Mouse (Mus musculus) liver, adult 2 months (tissue): ENCODE measurements around the gene Ankrd6. TPM values are rescaled to one million over a fixed set of nuclear protein-coding genes. Genes with fewer than 3 reads are reported as not detected.

ENCODE experiments used
- DNase-seq: peaks from one replicate; pipeline ENCODE4 v3.0.0-alpha.2; 2011; ENCODE audit warnings: low read depth, low spot score; ENCODE audit errors: extremely low read depth
- H3K27ac ChIP-seq: fragments of 200-500 bp; replicated peaks from 2 replicates; pipeline ENCODE4 v1.5.1; 2012; ENCODE audit warnings: low read depth, mild to moderate bottlenecking, control low read depth, inconsistent platforms, low read length; ENCODE audit not compliant: insufficient read depth
- H3K27me3 ChIP-seq: fragments of 200-500 bp; 2 replicates; pipeline ENCODE4 v1.6.1; 2012; ENCODE audit warnings: mild to moderate bottlenecking, moderate library complexity, low read length, inconsistent platforms; ENCODE audit not compliant: control insufficient read depth, insufficient read depth
- H3K36me3 ChIP-seq: fragments of 200-500 bp; 2 replicates; pipeline ENCODE4 v1.6.1; 2012; ENCODE audit warnings: low read length, inconsistent platforms; ENCODE audit not compliant: control insufficient read depth, insufficient read depth
- H3K4me1 ChIP-seq: fragments of 200-500 bp; 2 replicates; pipeline ENCODE4 v1.6.1; 2011; ENCODE audit warnings: low read length; ENCODE audit not compliant: control insufficient read depth, insufficient read depth
- H3K4me3 ChIP-seq: fragments of 200-500 bp; 2 replicates; pipeline ENCODE4 v1.5.1; 2011; ENCODE audit warnings: low read depth, mild to moderate bottlenecking, control low read depth, low read length, moderate library complexity; ENCODE audit not compliant: insufficient read depth
- H3K79me2 ChIP-seq: fragments of 200-500 bp; 2 replicates; pipeline ENCODE4 v1.6.1; 2012; ENCODE audit warnings: inconsistent platforms, mild to moderate bottlenecking, low read length, moderate library complexity; ENCODE audit not compliant: control insufficient read depth, insufficient read depth
- H3K9ac ChIP-seq: fragments of 200-500 bp; 2 replicates; pipeline ENCODE4 v1.6.1; 2012; ENCODE audit warnings: low read depth, mild to moderate bottlenecking, control low read depth, inconsistent platforms, low read length
- CTCF ChIP-seq: fragments of 200-500 bp; IDR thresholded peaks from 2 replicates; pipeline ENCODE4 v1.5.1; 2011; ENCODE audit warnings: low read depth, low read length, control low read depth
- POLR2A ChIP-seq: fragments of 200-500 bp; IDR thresholded peaks from 2 replicates; pipeline ENCODE4 v1.6.1; 2011; ENCODE audit warnings: low read length, control low read depth; ENCODE audit not compliant: insufficient read depth; ENCODE audit errors: extremely low read depth
- WGBS: fragments of 180-500 bp; shearing (Covaris S2); methylation state at CpG from one replicate; pipeline ENCODE4 v1.1.7; 2018; 5-methylcytosine and 5-hydroxymethylcytosine counted together
- polyA plus RNA-seq: library from polyadenylated mRNA; depleted of rRNA; stranded (reverse); fragments of >200 nt; gene quantifications from 2 replicates; pipeline ENCODE4 v1.2.3, GENCODE M21; 2012
- total RNA-seq: library from RNA; depleted of rRNA; stranded (reverse); fragments of >200 nt; gene quantifications from 2 replicates; pipeline ENCODE4 v1.2.3, GENCODE M21; 2014

The Ankrd6 gene
- total and polyA plus RNA-seq, 2 experiments = 0.07 to 0.28 TPM

DNA sequence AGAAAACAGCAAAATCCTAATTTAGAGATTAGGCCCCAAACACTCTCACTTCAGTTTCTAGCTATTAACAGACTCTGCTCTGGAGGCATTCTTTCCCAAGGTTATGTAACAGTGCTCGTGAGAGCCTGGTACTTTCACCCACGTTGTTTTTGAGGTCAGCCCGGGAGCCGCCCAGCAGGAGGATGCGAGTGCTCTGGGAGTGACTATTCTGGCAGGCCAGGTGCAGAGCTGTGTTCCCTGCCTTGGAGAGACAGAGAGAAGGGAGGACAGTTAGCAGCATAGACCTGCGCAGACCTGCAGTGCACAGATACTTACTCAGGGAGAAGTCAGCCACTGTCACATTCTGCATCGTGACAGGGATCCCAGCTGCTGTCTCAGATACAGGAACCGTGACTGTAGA lies 126.4 kb downstream of the Ankrd6 start:
- H3K4me3 ChIP-seq = no peak overlapping the region
- no peaks in the 10 kb centered on the region for H3K4me1 ChIP-seq
- H3K27ac ChIP-seq = no peak overlapping the region
- no peak for TF ChIP-seq POLR2A
- no peak for TF ChIP-seq CTCF
- no peaks in the 10 kb centered on the region for H3K36me3 ChIP-seq
- no peak overlapping the region for H3K9ac ChIP-seq
- no peaks in the 10 kb centered on the region for H3K27me3 ChIP-seq
- WGBS = 52% methylated on average over 8 of the region's 8 CpGs
- no peaks in the 10 kb centered on the region for H3K79me2 ChIP-seq
- DNase-seq = no peak

DNA sequence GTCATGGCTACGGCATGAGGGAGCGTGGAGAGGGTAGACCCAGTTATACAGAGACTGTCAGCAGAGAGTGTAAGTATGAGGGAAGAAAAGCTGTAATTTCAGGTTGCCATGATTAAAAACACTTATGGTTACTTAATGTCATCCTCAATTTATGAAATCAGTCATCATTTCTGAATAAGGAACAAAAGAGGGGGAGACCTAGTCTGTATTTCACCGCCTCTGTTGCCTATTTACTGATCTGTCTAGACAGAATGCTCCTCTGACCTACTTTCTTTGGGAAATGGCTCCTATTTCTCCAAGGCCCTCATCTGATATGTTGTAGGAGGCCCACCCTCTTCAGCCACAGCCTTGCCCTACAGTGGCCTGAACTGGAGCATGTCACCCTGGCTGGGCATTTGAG lies 130.0 kb downstream of the Ankrd6 start:
- WGBS = 93% methylated on average over 3 of the region's 3 CpGs
- no peak overlapping the region for H3K27ac ChIP-seq
- H3K79me2 ChIP-seq = no peaks in the 10 kb centered on the region

DNA sequence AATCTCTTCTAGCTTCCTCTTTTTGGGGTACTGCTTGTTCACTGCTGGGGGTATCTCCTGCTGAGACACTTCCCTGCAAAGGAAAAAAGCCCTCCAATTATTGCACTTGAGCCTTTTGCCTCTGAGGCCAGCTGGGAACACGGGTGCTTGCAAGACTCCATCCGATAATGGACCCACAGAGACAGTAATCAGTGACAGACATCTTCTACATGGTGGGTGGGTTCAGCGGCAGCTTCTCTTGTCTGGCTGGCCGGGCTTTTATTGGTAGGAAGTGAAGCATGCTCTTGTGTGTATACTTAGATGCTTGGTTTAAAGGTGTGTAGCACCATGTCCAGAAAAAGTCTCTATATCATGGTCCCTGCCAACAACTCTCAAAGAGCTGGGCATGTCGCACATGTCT lies 133.2 kb downstream of the Ankrd6 start:
- H3K27me3 ChIP-seq = no peaks in the 10 kb centered on the region
- TF ChIP-seq CTCF = no peak
- no peak for TF ChIP-seq POLR2A
- no peaks in the 10 kb centered on the region for H3K79me2 ChIP-seq
- H3K9ac ChIP-seq = no peak overlapping the region
- no peak overlapping the region for H3K27ac ChIP-seq
- 89% methylated on average over 5 of the region's 5 CpGs for WGBS
- DNase-seq = no peak
- no peaks in the 10 kb centered on the region for H3K36me3 ChIP-seq
- H3K4me3 ChIP-seq = no peak overlapping the region
- no peaks in the 10 kb centered on the region for H3K4me1 ChIP-seq

More for the DNA sequence above, 130.0 kb downstream of the Ankrd6 start:
- H3K4me3 ChIP-seq = no peak overlapping the region
- no peaks in the 10 kb centered on the region for H3K36me3 ChIP-seq
- DNase-seq = no peak
- no peaks in the 10 kb centered on the region for H3K27me3 ChIP-seq
- no peak for TF ChIP-seq POLR2A
- H3K9ac ChIP-seq = no peak overlapping the region
- H3K4me1 ChIP-seq = no peaks in the 10 kb centered on the region

DNA sequence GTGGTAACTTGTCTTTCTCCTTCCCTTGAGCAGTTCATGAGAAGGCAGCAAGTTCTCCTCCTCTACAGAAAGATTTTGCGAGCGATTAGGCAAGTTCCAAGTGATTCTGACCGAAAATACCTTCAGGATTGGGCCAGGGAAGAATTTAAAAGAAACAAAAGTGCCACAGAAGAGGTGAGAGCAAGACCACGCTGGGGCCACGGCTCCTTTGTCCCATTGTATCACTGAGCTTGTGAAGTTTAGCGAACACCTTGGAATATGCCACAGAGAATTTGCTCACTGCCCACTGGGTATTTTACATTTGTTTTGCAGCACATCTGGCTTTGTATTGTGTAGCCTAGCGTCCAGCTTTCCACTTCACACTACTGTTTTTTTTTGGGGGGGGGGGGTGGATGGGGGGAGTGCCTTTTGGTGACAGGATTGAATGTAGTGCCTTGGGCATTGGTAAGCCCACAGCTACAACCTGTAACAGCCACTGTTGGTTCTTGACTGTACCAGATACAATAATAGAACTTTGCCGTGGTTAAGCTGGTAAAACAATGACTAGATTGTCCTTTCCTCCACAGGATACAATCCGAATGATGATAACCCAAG lies 150.0 kb downstream of the Ankrd6 start:
- 5% methylated on average over 9 of the region's 9 CpGs for WGBS
- DNase-seq = no peak

DNA sequence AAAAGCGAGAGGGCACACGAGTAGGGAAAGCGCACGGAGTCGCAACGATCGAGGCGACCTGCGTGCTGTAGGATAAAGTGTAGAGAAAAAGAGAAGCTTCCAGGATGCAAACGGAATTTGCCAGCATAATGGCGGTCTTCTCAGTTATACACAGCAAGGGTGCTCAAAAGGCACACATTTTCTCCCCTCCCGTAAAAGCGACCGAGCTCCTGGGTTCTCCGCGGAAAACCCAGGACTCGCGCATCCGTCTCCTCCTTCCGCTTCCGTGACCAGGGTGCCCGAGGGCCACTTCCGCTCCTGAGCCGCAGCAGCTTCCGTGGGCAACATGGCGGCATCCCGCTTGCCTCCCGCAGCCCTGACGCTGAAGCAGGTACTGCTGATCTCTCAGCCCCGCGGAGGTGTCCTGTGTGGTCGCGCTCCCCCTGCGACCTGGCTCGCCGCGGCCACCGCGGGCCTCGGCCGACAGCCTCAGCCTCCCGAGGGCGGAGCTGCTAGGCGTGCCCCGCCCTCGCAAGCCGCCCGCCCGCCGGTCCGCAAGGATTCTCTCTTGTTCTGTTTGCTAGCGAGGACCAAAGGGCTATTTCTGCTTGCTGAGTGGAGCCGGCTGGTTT lies 150.6 kb downstream of the Ankrd6 start, which contains the start of gene Lyrm2:
Gene Lyrm2, plus strand, starts transcription at position 288 of the 611 bp plus-strand sequence.
- Histone ChIP-seq H3K27ac (peak within 1 kb of the TSS; percentile 95), H3K4me3 (peak within 1 kb of the TSS; percentile 95), H3K9ac (peak within 1 kb of the TSS; percentile 92), H3K4me1 (peaks cover 2% of the 10 kb centered on the region; the same call in 1 of the 2 replicates), H3K27me3 (no peaks in the 10 kb centered on the region), H3K79me2 (no peaks in the 10 kb centered on the region), H3K36me3 (no peaks in the 10 kb centered on the region)
- 1% methylated on average over 53 of the region's 53 CpGs for WGBS
- peak; percentile 72 for DNase-seq
- TF ChIP-seq CTCF = no peak
- peak; percentile 56; the same call in 1 of the 2 replicates for TF ChIP-seq POLR2A

More for the DNA sequence above, 150.0 kb downstream of the Ankrd6 start:
- no peaks in the 10 kb centered on the region for H3K79me2 ChIP-seq
- H3K4me3 ChIP-seq = peak overlapping the region; percentile 95
- H3K9ac ChIP-seq = peak overlapping the region; percentile 92
- H3K36me3 ChIP-seq = no peaks in the 10 kb centered on the region
- TF ChIP-seq POLR2A (no peak), CTCF (no peak)
- no peaks in the 10 kb centered on the region for H3K27me3 ChIP-seq
- peak overlapping the region; percentile 95 for H3K27ac ChIP-seq
- H3K4me1 ChIP-seq = peaks cover 2% of the 10 kb centered on the region; the same call in 1 of the 2 replicates

DNA sequence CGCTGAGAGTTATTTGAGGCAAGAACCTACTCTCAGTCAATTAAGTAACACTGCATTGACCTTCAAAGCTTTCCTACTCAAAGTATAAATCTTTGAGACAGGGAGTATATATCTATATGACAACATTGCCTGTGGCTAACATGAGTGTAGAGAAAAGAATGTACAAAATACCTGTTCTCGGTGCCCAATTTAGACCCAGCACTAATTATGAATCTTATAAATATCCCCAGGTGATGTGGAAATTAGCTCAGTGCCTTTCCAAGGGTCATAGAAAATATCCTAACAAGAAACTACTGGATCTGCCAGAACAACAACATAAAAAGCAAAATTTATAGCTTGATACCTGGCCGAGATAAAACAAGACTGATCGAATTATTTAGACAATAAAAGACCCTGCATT lies 151.7 kb downstream of the Ankrd6 start:
- 98% methylated on average over 4 of the region's 4 CpGs for WGBS

More for the DNA sequence above, 151.7 kb downstream of the Ankrd6 start:
- Histone ChIP-seq H3K79me2 (no peaks in the 10 kb centered on the region), H3K36me3 (no peaks in the 10 kb centered on the region), H3K27ac (no peak overlapping the region), H3K9ac (no peak overlapping the region), H3K4me1 (peaks cover 2% of the 10 kb centered on the region; the same call in 1 of the 2 replicates), H3K27me3 (no peaks in the 10 kb centered on the region), H3K4me3 (no peak overlapping the region)
- no peak for DNase-seq
- TF ChIP-seq POLR2A = no peak
- TF ChIP-seq CTCF = no peak
